Mouse (Mus musculus): Measurements from ENCODE around the gene Spata45.

Gene Spata45

GRCm38 (mm10) chr1:191084951-191085559 is 48.6 kb downstream of the Spata45 start:
- no peak for DNase-seq (ENCODE audit: low spot score in 2 of 2)

- no peak for DNase-seq (ENCODE audit: low spot score in 2 of 2)
These were observed 49.2 kb downstream of the Spata45 start for GRCm38 (mm10) chr1:191085597-191085996.

GRCm38 (mm10) chr1:191086304-191086878 is 50.0 kb downstream of the Spata45 start:
- DNase-seq (ENCODE audit: low spot score in 2 of 2), result no peak

GRCm38 (mm10) chr1:191086960-191087359 is 50.5 kb downstream of the Spata45 start:
- DNase-seq (ENCODE audit: low spot score in 2 of 2), result no peak

- DNase-seq (ENCODE audit: low spot score in 2 of 2), result no peak
These were observed 51.5 kb downstream of the Spata45 start for GRCm38 (mm10) chr1:191087955-191088354.

- no peak for DNase-seq (ENCODE audit: low spot score in 2 of 2)
These were observed 52.9 kb downstream of the Spata45 start for GRCm38 (mm10) chr1:191089355-191089754.

- DNase-seq (ENCODE audit: low spot score in 2 of 2), result no peak
These were observed 55.6 kb downstream of the Spata45 start for GRCm38 (mm10) chr1:191092050-191092449.
